Mouse (Mus musculus): ENCODE measurements around the gene Cers2.
A peak's percentile ranks its signal among the peaks of the same experiment; 100 is the strongest.

Gene Cers2

DNA sequence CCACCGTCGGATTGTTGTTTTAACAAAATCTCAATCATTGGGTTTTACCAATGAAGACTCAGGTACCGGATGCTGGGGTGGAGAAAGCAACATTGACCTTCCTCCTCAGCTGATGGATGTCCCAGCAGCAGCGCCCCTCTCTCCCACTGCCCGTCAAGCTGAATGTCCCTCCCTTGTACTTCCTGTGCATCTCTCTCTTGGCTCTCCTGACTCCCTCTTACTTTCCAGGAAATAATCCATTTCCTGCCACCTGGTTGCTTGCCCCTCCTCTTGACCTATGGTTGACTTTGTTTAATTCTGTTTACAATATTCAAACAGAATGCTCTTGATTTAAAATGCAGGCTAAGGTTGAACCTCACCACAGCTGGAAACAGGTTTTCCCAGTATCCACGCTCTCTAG, 24.4 kb upstream of the Cers2 start:
- no peak for DNase-seq

DNA sequence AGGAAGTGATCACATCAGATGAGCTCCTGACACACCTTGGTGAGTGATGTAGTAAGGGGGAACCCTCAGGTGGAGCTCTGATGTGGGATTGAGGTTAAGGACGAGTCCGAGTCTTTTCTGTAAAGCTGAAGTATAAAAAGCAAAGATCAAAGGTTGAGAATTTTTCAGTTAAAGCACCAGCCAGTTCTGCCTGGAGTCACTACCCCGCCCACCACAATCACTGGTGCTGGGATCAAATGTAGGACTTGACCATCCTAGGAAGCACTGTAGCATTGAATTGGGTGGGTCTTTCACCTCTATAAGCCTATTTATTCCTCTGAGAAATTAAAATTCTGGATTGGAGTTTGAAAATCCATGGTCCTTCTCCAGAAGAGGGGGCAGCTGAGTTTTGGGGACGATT, 23.6 kb upstream of the Cers2 start:
- DNase-seq = no peak

DNA sequence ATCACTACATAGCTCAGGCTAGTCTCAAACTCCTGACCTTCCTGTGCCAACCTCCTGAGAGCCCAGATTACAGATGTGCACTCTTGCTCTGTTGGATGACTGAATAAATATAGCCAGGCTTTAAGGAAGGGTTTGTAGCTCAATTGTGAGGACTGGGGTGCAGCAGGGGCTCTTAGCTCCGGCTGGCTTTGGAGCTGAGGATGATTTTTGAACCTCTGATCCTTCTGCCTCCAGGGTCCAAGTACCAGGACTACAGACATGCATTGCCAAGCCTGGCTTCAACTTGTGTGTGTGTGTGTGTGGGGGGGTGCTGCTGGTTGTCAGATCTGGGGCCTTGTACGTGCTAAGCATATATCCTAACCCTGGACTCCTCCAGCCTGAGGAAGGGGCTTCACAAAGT, 21.7 kb upstream of the Cers2 start:
- no peak for DNase-seq

DNA sequence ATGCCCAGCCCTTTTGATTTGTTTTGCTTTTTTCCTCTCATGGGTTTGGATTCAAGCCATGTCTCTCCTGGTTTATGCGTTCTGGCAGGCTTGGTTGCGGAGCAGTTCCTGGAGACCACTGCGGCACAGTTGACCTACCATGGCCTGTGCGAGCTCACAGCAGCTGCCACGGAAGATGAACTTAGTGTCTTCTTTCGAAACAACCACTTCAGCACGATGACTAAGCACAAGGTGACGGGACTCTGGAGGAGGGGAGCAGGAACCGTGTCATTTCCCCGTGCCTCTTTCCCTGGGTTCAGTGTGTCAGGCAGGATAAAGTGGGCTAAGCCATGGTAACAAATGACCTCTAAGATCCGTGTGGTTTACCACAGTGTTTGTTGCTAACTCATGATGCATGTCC, 21.1 kb upstream of the Cers2 start:
- DNase-seq = no peak

DNA sequence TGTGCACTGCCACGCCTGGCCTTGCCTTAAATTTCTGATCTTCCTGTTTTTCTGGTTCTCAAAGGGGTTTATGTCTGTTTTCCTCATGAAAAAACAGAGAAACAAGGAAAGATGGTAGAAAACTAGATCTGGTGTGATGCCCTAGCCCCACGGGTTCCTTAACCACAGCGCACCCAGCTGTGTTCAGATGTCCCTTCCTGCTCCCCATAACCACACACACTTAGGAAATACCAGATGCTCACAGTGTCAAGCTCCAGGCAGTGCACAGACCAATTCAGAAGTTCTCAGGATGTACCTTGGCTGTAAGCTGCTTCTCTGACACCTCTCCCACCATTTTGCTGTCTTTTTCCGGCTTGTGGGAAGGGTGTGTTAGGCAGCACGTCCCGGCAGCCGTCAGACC, 20.3 kb upstream of the Cers2 start:
- no peak for DNase-seq

DNA sequence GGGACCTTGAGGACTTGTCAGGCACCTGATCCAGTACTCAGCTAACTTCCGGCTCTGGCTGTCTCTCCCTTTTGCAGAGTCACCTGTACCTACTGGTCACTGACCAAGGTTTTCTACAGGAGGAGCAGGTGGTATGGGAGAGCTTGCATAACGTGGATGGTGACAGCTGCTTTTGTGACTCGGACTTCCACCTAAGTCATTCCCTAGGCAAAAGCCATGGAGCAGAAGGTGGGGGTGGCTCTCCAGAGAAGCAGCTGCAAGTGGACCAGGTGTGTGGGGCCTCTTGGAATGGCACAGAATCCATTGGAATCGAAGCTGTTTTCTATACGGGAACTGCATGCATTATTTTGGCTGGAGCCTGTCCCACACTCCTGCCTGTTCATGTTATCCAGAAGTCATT, 19.9 kb upstream of the Cers2 start:
- DNase-seq = no peak

DNA sequence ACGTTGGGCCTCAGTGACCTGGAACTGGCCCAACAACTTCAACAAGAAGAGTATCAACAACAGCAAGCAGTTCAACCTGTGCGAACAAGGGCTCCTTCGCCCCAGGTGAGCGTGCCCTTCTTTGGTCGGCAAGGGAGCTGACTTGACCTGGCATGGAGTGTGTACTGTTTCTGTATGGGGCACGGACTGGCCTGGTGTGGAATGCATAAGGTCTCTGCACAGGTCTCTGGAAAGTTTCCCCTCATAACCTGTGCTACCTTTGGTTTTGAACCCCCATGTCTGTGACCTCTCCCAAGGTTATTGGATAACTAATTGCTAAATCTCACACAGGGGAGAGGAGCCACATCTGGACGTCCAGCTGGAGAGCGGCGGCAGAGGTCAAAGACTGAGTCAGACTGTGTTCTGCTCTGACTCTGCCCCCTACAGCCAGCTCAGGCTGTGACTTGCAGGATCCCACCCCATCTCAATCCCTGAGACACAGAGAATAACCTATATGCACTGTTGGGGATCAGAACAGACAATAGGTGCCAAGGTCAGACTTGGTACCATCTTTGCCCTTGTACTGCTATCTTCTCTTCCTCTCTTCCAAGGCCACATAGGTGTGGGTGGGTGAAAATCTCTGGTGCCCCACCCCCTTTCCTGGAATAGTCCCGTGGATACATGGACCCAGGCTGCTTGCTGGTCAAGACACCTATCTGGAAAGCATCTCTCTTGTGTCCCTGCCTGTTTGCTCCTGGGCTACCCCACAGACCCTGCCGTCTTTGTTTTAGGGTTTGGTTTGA, 19.1 kb upstream of the Cers2 start:
- no peak for DNase-seq

DNA sequence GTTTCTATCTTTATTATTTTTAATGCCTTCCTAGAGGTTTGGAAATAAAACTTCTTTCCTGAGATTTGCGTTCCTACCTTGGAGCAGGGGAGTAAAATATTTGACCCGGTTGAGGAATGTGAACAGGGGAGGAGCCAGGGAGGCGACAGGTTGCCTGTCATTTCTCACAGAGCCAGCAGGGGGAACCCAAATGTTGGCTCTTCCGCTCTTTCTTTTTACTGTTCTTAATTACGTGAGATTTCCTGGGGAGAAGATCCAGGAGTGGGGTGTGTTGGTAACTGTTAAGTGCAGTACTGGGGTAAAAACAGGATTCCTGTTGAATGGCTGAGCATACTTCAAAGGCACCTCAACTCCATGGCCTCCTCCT, 18.5 kb upstream of the Cers2 start:
- DNase-seq = peak; percentile 63

DNA sequence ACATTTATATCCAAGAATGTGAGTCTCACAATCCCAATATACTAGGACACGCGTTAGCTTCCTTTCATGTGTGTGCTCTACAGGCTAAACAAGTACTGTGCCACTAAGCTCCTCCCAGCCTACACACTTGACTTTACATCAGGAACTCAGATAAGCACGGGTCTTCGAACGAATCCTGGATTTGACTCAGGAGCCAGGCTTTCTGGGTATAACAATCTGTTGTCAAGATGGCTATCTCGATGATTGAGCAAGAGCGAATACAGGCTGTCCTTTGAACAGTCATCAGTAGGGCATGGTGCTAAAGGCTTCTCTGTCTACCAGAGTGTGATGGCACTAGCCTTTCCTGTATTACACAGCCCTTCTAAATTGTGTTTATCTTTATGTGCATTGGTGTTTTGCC, 16.6 kb upstream of the Cers2 start:
- DNase-seq = no peak

DNA sequence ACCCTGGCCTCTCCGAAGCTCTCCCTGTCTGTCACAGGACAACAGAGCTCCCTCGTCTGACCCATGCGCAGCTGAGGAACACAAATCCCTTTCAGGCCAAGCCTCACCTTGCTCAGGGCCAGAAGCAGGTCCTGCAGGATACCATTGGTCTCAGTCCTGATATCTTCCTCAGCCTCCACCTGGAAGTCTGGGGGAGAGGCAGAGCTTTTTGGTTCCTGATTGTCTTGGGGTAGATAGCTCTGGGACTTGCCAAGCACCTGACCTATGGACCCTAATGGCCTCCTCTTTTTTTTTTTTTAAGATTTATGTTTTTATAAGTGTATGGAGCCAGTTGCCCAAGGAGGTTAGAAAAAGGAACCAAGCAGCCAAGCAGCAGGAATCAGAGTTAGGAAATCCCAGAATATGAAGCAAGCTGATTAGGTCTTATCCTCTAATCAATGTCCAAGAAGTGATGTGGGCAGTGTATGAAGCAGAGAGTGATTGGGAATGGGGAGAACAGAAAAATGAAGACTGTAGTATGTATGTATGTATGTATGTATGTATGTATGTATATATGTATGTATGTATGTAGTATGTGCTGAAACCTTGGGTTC, 13.3 kb upstream of the Cers2 start:
- no peak for DNase-seq

DNA sequence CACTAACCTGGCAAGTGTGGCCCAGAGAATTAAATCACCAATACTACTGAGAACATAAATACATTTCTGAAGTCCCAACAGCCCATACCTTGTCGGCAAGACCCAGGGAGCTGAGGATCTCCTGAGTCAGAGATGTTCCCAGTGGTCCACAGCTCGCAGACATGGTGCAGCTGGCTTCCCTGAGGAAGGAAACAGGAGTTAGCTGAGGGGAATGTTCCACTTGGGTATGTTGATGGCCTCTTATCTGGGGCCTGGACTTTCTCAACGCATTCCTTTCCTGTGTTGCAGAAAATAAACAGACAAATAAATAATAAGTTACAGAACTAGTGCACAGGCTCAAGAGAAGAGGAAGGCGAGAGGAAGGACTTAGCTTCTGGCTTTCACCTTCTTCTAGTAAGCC, 8.3 kb upstream of the Cers2 start:
- DNase-seq = no peak

DNA sequence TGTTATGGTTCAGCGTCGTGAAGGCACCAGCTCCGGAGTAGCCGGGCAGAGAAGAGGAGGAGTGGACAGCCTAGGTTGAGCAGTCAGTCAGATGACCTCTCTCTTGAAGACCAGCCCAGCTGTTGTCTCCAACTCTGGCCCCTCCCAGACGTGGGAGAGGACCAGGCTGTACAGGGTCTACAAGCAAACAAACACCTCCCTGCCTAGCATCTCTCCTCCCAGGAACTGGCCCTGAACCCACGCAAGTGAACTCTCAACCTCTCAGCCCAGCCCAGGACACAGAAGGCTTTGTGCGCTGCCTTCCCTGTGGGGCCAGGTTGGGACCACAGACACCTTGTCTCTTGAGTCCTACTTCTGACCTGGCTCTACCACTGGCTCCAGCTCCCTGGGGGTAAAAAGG, 7.5 kb upstream of the Cers2 start, which contains the start of gene Anxa9:
Gene Anxa9 (minus strand): TSS at position 77 of the 400 bp plus-strand sequence.
- DNase-seq = no peak

DNA sequence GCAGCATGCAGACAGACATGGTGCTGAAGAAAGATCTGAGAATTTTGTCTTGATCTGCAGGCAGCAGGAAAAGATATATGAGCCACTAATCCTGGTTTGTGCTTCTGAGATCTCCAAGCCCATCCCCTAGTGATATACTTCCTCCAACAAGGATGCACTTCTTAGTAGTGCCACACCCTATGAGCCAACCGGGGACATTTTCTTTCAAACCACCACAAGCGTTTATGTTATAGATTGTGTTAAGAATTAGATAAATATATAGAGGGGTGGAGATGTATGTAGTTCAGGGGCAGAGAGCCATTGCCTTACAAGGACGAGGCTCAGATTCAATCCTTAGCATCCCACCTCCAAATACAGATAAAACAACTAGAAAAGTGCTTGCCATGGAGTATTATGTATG, 4.1 kb upstream of the Cers2 start:
- DNase-seq = no peak

DNA sequence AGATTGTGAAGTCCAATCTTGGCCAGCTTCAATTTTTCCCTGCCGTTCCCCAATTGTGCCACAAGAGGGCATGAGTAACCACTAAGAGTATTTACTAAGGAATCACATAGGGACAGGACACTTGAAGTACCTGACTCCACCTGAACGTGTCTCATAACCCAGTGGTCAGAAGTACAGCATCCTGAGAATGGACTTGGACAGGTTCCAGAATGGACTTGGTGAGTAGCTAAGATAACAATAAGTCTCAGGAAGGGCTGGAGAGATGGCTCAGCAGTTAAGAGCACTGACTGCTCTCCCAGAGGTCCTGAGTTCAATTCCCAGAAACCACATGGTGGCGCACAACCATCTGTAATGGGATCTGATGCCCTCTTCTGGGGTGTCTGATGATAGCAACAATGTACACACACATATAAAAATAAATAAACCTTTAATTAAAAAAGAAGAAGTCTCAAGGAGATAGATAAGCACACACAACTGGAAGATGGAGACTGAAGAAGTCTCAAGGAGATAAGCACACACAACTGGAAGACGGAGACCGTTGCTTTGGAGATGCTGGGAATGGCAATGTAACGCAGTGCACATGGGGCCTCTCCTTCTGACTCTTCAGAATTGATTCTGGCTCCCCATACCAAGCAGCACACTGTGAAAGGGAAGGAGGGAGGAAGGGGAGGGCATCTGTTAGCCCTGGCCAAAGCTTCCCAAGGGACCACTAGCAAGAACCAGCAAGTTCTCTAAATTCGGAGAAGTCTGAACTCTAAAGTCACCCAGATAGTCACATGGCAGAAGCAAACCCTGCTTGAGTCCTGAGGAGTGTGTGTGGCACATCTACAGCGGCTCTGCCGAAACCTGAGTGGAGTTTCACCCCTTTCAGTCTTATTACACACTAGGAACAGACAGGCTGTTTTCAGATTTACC, 3.4 kb upstream of the Cers2 start:
- peak; percentile 87 for DNase-seq

DNA sequence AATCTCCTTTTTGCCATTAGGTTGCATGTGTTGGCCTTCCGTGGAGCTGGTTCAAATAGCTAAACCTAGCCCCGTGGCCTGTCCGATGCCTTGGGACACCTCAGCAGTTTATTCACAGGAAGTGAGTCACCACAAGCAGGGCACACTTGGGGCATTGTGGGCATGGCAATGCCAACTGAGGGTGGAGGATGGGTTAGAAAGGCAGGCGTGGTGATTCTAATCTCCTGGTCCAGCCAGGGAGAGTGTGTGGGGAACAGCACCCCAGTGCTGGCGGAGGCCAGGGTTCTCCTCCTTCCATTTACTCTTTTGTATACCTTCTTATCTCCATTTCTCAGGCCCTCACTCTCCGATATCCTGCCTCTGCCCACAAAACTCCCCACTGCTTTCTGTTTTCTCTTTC, 2.0 kb upstream of the Cers2 start:
- DNase-seq = no peak

DNA sequence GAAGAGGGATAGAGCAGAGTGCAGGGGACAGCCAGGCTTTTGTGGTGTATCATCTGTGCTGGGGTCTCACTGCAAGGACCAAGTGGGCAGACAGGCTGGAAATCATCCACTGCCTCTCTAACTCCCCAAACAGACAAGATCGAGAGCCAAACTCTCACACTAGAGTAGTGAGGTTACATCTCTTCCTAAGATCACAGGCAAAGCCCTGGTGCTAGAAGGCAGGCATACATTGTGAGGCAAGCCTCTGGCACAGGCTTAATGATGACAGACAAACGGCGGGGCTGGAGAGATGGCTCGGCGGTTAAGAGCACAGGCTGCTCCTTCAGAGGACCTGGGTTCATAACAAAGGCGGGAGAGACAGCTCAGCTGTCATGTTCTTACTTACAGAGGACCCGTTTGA, 1.1 kb upstream of the Cers2 start:
- no peak for DNase-seq

DNA sequence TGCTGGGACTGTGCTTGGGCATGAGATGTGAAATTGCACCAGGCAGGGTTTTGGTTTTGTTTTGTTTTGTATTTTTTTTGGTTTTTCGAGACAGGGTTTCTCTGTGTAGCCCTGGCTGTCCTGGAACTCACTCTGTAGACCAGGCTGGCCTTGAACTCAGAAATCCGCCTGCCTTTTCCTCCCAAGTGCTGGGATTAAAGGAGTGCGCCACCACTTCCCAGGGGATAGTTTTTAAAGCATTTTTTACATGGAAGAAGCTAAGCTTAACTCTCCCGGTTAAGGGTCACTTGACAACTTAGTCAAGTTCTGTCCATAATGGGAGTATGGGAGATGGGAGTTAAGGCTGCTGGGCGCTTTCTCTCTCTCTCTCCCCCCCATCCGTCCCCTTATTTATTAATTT, 516 bp upstream of the Cers2 start:
- no peak for DNase-seq

DNA sequence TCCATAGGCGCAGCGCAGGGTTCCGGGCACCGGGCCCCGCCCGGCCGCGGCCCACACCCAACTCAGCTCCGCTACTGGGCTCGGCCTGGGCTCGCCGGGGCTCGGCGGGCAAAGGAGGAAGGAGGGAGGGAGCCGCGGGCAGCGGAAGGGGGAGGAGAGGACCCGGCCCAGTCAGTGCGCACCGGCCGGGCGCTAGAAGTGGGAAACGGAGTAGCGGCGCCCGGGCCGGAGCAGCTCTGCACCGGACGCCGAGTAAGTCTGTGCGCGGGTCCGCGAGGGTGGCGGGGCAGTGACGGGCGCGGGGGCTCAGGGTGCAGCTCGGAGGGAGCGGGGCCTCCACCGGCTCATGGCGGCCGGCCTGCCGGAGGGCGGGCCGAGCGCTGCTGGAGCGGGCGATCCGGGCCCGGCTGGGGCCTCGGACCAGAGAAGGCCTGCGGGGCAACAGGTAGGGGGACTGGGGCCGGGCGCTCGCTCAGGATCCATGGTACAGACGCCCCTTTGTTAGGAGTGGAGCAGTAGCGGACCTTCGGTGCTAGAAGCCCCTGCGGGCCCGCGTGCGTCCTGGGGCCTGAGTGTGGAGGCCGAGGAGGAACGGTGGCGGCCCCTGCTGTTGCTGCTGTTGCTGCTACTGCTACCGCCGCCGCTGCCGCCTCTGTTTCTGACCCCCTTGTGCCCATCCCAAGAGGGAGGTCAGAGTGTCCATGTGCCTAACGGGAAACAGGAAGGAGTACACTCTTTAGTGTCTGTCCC, 678 bp downstream of the Cers2 start:
- DNase-seq = peak; percentile 91

DNA sequence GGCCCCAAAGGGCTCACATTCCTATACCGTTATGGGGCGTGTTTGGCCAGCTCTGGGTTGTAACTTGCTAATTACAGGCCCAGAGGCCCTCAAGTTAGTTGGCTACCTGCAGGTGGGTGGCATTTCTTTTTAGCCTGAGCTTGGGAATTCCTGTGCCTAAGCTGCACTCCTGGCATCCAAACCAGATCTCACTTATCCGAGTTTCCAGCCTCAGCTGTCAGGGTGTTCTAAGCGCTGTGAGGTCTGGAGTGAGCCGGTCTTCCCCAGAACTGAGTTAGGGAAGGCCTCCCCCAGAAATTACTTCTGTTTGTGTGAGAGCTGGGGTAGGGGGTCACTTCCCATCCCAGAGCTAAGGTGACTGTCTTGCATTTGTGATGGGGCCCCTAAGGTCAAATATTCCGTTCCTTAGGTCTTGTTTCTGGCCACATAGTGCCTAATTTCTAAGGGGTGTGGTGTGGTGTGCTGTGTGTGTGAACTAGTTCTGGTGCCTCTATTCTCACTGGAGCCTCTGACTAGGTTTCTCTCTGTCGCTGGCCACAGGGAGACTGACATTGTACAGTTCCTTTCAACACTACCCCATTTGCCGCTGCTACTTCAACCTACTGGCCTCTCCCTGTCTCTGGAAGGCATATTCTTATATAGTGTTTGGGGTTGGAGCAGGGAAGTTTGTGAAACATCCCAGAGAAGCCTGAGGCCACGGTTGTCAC, 1.4 kb downstream of the Cers2 start:
- DNase-seq = no peak

DNA sequence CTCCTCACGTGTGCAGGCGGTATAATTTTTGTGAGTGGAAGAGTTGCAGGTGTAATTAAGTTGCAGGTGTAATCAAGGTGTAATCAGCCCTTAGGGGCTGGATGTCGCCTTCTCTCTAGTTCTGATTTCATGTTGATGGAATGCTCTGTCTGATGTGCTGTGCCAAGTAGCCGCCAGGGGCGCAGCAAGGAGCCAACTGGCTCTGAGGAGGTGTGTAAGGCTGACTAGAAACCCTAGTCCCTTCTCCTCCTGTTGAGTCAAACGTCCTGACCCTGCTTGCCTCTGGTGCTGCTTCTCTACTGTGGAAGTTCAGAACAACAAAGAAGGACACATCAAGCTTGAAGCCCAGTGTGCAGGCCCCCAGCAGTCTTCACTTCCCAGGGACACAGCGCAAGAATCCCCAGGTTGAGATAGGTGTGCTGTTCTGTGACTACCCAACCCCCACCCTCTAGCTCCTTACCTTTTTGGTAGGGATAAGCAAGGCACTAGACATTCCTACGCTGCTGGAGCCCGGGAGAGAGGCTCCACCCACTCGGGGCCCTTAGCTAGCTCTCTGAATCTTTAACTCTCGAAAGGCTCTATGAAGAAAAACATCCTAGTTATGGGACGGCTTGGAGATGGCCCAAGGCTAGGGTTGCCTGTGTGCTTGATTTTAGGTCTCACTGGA, 3.0 kb downstream of the Cers2 start:
- peak; percentile 66 for DNase-seq

DNA sequence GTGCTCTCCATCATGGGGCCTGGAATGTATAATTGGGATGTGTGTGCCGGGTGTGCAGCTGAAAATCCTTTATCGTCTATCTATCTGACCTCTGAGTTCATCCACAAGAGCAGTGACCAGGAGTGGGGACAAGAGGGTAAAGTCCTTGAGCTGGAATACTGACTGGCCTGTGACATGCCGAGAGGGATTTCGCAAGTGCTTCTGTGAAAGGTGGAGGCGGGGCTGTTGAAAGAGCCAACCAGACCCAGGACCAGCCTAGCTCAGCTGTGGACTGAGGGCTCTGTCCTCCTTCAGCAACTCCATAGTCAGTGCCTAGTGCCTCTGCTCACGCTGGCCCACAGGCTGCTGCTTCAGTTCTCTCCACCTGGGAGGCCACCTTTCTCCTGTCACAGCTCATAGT, 4.0 kb downstream of the Cers2 start:
- DNase-seq = no peak

DNA sequence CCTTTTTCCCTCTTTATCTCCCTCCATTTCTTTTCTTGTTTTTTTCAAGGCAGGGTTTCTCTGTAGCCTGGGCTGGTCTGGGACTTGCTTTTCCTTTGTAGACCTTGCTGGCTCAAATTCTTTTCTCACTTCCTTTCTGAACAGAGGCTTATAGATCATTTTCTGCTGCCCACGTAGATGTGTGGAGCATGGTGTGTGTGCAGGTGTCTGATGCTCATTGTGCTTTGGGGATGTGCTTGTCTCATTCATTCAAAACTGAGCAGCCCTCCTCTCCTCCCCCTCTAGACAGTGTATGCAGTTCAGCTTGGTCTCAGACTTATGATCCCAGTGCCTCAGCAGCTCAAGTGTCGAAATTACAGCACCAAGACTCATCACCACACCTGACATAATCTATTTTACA, 4.5 kb downstream of the Cers2 start:
- DNase-seq = no peak

All from retina, postnatal 1 day (tissue).